Mouse (Mus musculus) embryonic fibroblast, embryonic 13.5 days (primary cell): ENCODE data around the gene Lrsam1. TPM values are rescaled to one million over a fixed set of nuclear protein-coding genes. Genes with fewer than 3 reads are reported as not detected.
A peak's percentile ranks its signal among the peaks of the same experiment; 100 is the strongest.

Source experiments
- H3K27ac ChIP-seq: 2 replicates; pipeline ENCODE4 v1.5.1; 2012; ENCODE audit warnings: low read length, control low read depth, inconsistent platforms; ENCODE audit not compliant: insufficient read depth
- H3K4me1 ChIP-seq: 2 replicates; pipeline ENCODE4 v1.6.1; 2011; ENCODE audit warnings: low read length; ENCODE audit not compliant: control insufficient read depth, insufficient read depth
- H3K4me3 ChIP-seq: 2 replicates; pipeline ENCODE4 v1.5.1; 2011; ENCODE audit warnings: mild to moderate bottlenecking, control low read depth, low read length; ENCODE audit not compliant: insufficient read depth
- CTCF ChIP-seq: IDR thresholded peaks from 2 replicates; pipeline ENCODE4 v1.5.1; 2011; ENCODE audit warnings: mild to moderate bottlenecking, control low read depth, low read length, moderate library complexity, borderline replicate concordance; ENCODE audit not compliant: insufficient read depth
- POLR2A ChIP-seq: IDR thresholded peaks from 2 replicates; pipeline ENCODE4 v1.6.1; 2011; ENCODE audit warnings: low read depth, mild to moderate bottlenecking, control low read depth, low read length, moderate library complexity
- polyA plus RNA-seq: library from polyadenylated mRNA; stranded (reverse); fragments of >200 nt; gene quantifications from 2 replicates; pipeline ENCODE4 v1.2.4, GENCODE M21; 2011; ENCODE audit warnings: low read depth; ENCODE audit not compliant: missing spikeins, insufficient read length

The Lrsam1 gene
- polyA plus RNA-seq, 1 experiment, result 15.3 TPM

GRCm38 (mm10) chr2:32962875-32963220 lies 1.4 kb upstream of the Lrsam1 start:
- Histone ChIP-seq H3K4me3 (peak overlapping the region; percentile 76), H3K27ac (peak overlapping the region; percentile 72), H3K4me1 (peaks cover 9% of the 10 kb centered on the region; the same call in 1 of the 2 replicates)
- TF ChIP-seq CTCF (no peak), POLR2A (0 out of 2 replicates have a peak, but pooled peaks have one; percentile 6)

DNA sequence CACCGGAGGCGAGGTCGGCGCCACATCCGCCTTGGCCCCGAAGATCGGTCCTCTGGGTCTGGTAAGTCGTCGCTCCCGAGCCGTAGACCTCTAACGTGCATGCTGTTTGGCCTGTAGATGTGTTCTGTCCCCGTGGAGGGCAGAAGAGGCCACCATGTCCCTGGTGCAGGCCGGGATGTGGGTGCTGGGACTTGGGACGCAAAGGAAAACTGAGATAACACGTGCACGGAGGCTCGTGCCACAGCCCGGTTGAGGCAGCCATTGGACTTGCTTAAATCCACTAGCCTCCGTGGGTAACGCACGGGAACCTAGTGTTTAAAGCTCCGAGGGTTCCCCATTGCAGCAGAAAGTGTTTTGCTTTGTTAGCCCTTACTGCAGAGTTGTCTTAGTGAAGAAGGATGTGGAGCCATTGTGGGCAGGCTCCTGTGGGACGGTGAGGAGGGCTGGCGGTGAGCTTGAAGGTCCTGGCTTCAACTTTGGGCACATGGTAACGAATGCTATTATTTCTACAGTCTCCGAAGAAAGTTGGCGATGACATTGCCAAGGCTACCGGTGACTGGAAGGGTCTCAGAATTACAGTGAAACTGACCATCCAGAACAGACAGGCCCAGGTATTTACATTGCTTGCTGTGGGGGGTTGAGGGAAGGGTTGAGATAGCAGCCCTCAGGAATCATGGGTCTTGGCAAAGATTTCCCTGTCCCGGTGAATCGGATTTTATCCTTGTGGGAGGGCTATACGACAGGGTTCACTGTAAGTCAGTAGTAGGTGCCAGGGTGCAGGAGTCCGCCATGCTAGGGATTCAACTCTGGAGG lies 854 bp upstream of the Lrsam1 start:
- TF ChIP-seq POLR2A, result peak; percentile 4; the same call in 1 of the 2 replicates
- TF ChIP-seq CTCF, result no peak
- peaks cover 9% of the 10 kb centered on the region; the same call in 1 of the 2 replicates for H3K4me1 ChIP-seq
- H3K27ac ChIP-seq, result peak overlapping the region; percentile 72
- H3K4me3 ChIP-seq, result peak overlapping the region; percentile 76

- Histone ChIP-seq H3K27ac (no peak overlapping the region), H3K4me3 (peak overlapping the region; percentile 76), H3K4me1 (peaks cover 5% of the 10 kb centered on the region; the same call in 1 of the 2 replicates)
- TF ChIP-seq POLR2A, result no peak
- no peak for TF ChIP-seq CTCF
These were observed 1.1 kb downstream of the Lrsam1 start for GRCm38 (mm10) chr2:32960273-32960672.

DNA sequence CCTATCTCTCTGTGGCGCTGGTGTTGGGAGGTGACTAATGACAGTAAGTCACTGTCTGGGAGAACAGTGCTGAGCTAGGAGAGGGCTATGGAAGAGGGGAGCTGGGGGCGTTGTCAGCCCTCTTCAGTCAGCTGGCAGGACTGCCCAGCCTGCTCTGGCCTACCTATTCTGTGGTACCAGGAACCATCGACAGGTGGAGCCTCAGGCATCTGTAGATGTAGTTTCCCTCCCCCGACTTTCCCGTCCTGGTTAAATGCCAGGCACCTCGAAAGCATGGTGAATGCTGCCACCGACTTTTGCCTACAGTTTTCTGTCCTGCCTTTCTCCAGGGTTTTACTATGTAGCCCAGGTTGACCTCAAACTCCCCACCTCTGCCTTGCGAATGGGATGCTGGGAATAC lies 4.1 kb downstream of the Lrsam1 start:
- H3K4me1 ChIP-seq, result no peaks in the 10 kb centered on the region
- TF ChIP-seq POLR2A, result no peak
- TF ChIP-seq CTCF, result no peak
- H3K27ac ChIP-seq, result no peak overlapping the region
- H3K4me3 ChIP-seq, result no peak overlapping the region

- Histone ChIP-seq H3K4me1 (no peaks in the 10 kb centered on the region), H3K4me3 (no peak overlapping the region), H3K27ac (no peak overlapping the region)
- TF ChIP-seq POLR2A, result no peak
- TF ChIP-seq CTCF, result no peak
These were observed 6.8 kb downstream of the Lrsam1 start for GRCm38 (mm10) chr2:32954581-32954980.

DNA sequence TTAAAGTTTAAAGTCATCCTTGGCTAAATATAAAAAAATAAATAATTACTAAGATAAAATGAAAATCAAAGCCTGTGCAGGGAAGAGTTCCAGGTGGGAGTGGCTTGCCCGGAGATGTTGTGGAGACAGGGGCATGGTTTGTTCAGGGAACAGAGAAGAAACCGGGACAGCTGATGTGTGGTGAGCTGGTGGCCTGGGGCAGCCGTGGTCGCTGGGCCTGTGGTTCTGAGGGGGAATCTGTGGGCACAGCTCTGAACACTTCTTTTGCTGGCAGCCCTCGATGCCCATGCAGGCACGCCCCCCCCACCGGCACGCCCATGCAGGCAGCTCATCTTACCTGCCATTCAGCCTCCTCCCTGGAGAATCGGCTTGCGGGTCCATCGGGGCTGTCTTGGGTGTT lies 14.0 kb downstream of the Lrsam1 start:
- H3K27ac ChIP-seq, result no peak overlapping the region
- no peak for TF ChIP-seq POLR2A
- TF ChIP-seq CTCF, result no peak
- no peaks in the 10 kb centered on the region for H3K4me1 ChIP-seq
- no peak overlapping the region for H3K4me3 ChIP-seq

DNA sequence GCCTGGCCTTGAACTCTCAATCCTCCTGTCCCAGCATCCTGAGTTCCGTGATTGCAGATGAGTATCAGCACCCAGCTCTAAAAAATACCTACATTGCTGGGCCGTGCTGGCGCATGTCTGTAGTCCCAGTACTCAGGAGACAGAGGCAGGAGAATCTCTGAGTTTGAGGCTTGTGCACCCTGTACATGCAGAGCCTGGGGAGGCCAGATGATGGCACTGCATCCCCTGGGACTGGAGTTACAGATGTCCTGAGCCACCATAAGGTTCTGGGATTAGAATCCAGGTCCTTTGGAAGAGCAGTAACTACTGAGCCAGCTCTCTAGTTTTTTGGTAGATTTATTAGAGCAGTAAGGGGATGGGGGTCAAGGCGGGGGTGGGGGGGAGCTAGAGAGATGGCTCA lies 20.9 kb downstream of the Lrsam1 start:
- H3K27ac ChIP-seq, result no peak overlapping the region
- no peaks in the 10 kb centered on the region for H3K4me1 ChIP-seq
- TF ChIP-seq POLR2A (no peak), CTCF (no peak)
- H3K4me3 ChIP-seq, result no peak overlapping the region

GRCm38 (mm10) chr2:32939418-32939817 lies 22.0 kb downstream of the Lrsam1 start:
- H3K4me1 ChIP-seq, result no peaks in the 10 kb centered on the region
- H3K27ac ChIP-seq, result no peak overlapping the region
- no peak overlapping the region for H3K4me3 ChIP-seq
- TF ChIP-seq CTCF (no peak), POLR2A (no peak)

- TF ChIP-seq POLR2A (no peak), CTCF (no peak)
- no peaks in the 10 kb centered on the region for H3K4me1 ChIP-seq
- H3K27ac ChIP-seq, result no peak overlapping the region
- no peak overlapping the region for H3K4me3 ChIP-seq
These were observed 22.7 kb downstream of the Lrsam1 start for GRCm38 (mm10) chr2:32938741-32939140.

- TF ChIP-seq CTCF, result no peak
- TF ChIP-seq POLR2A, result no peak
- Histone ChIP-seq H3K4me1 (no peaks in the 10 kb centered on the region; the same call in 1 of the 2 replicates), H3K4me3 (no peak overlapping the region), H3K27ac (no peak overlapping the region)
These were observed 29.7 kb downstream of the Lrsam1 start for GRCm38 (mm10) chr2:32931730-32932129.
